Mouse (Mus musculus): ENCODE results near the gene Ninj1. TPM values are rescaled to one million over a fixed set of nuclear protein-coding genes. Genes with fewer than 3 reads are reported as not detected.

Gene Ninj1
- total and polyA plus RNA-seq, 3 experiments: 30.5 to 69.8 TPM; not detected in 1

GRCm38 (mm10) chr13:49224314-49224713 is 37.0 kb downstream of the Ninj1 start:
- Histone ChIP-seq H3K79me2 (ENCODE audit: control insufficient read depth, insufficient read depth, low read length, poor library complexity) (no peaks in the 10 kb centered on the region), H3K27ac (ENCODE audit: control insufficient read depth, low read depth, low read length) (no peak overlapping the region), H3K27me3 (ENCODE audit: control insufficient read depth in 1 of 2, insufficient read depth in 2 of 2, low read length in 2 of 2) (0 out of 4 replicates have a peak, but pooled peaks cover 0 to 2% of the 10 kb centered on the region in 2 experiments), H3K4me3 (ENCODE audit: control insufficient read depth in 1 of 2, insufficient read depth in 1 of 2, low read depth in 2 of 2, low read length in 2 of 2) (no peak overlapping the region), H3K9ac (ENCODE audit: control insufficient read depth, low read depth, low read length, poor library complexity, severe bottlenecking) (no peak overlapping the region), H3K36me3 (ENCODE audit: control insufficient read depth in 1 of 2, insufficient read depth in 2 of 2, low read length in 2 of 2) (no peaks in the 10 kb centered on the region), H3K9me3 (replicated peaks; ENCODE audit: insufficient read depth, low read length) (no peaks in the 10 kb centered on the region), H3K4me1 (ENCODE audit: control insufficient read depth in 1 of 2, insufficient read depth in 2 of 2, low read length in 2 of 2) (no peaks in the 10 kb centered on the region)
- DNase-seq (ENCODE audit: low read depth, low spot score): no peak
- no peak for TF ChIP-seq RCOR1 (IDR thresholded peaks at IDR 0.05; ENCODE audit: low read depth, low read length)
- no peak for TF ChIP-seq MAFK (IDR thresholded peaks at IDR 0.05; ENCODE audit: borderline replicate concordance, low read depth, low read length)
- TF ChIP-seq ZC3H11A (IDR thresholded peaks at IDR 0.05; ENCODE audit: low read depth, low read length): no peak
- no peak for TF ChIP-seq CHD1 (IDR thresholded peaks at IDR 0.05; ENCODE audit: low read depth, low read length)
- no peak for TF ChIP-seq POLR2AphosphoS2 (IDR thresholded peaks at IDR 0.05; ENCODE audit: low read length)
- TF ChIP-seq POLR2A (IDR thresholded peaks at IDR 0.05; ENCODE audit: control insufficient read depth in 1 of 2, insufficient read depth in 1 of 2, low read depth in 1 of 2, low read length in 2 of 2, poor library complexity in 1 of 2): no peak
- no peak for TF ChIP-seq ZMIZ1 (IDR thresholded peaks at IDR 0.05; ENCODE audit: low read depth, low read length)
- TF ChIP-seq MXI1 (IDR thresholded peaks at IDR 0.05; ENCODE audit: low read depth, low read length): no peak
- no peak for TF ChIP-seq MEF2A (IDR thresholded peaks at IDR 0.05; ENCODE audit: extremely low read depth, insufficient replicate concordance, low read depth, low read length, poor library complexity, severe bottlenecking)
- TF ChIP-seq TBP (IDR thresholded peaks at IDR 0.05; ENCODE audit: low read depth, low read length): no peak
- no peak for TF ChIP-seq ZNF384 (IDR thresholded peaks at IDR 0.05; ENCODE audit: low read depth, low read length)

GRCm38 (mm10) chr13:49224729-49225128 is 37.4 kb downstream of the Ninj1 start:
- Histone ChIP-seq H3K9me3 (replicated peaks; ENCODE audit: insufficient read depth, low read length) (no peaks in the 10 kb centered on the region), H3K4me1 (ENCODE audit: control insufficient read depth in 1 of 2, insufficient read depth in 2 of 2, low read length in 2 of 2) (no peaks in the 10 kb centered on the region), H3K4me3 (ENCODE audit: control insufficient read depth in 1 of 2, insufficient read depth in 1 of 2, low read depth in 2 of 2, low read length in 2 of 2) (no peak overlapping the region), H3K9ac (ENCODE audit: control insufficient read depth, low read depth, low read length, poor library complexity, severe bottlenecking) (no peak overlapping the region), H3K27ac (ENCODE audit: control insufficient read depth, low read depth, low read length) (no peak overlapping the region), H3K36me3 (ENCODE audit: control insufficient read depth in 1 of 2, insufficient read depth in 2 of 2, low read length in 2 of 2) (no peaks in the 10 kb centered on the region), H3K27me3 (ENCODE audit: control insufficient read depth in 1 of 2, insufficient read depth in 2 of 2, low read length in 2 of 2) (0 out of 4 replicates have a peak, but pooled peaks cover 0 to 2% of the 10 kb centered on the region in 2 experiments), H3K79me2 (ENCODE audit: control insufficient read depth, insufficient read depth, low read length, poor library complexity) (no peaks in the 10 kb centered on the region)
- TF ChIP-seq ZNF384 (IDR thresholded peaks at IDR 0.05; ENCODE audit: low read depth, low read length): no peak
- TF ChIP-seq USF2 (IDR thresholded peaks at IDR 0.05; ENCODE audit: borderline replicate concordance in 1 of 2, insufficient read depth in 1 of 2, low read depth in 1 of 2, low read length in 2 of 2): no peak
- TF ChIP-seq JUND (IDR thresholded peaks at IDR 0.05; ENCODE audit: low read depth, low read length): no peak
- TF ChIP-seq MYC (IDR thresholded peaks at IDR 0.05; ENCODE audit: low read depth, low read length): no peak
- TF ChIP-seq ZC3H11A (IDR thresholded peaks at IDR 0.05; ENCODE audit: low read depth, low read length): no peak
- TF ChIP-seq RAD21 (IDR thresholded peaks at IDR 0.05; ENCODE audit: low read depth, low read length): no peak
- no peak for TF ChIP-seq TCF12 (IDR thresholded peaks at IDR 0.05; ENCODE audit: low read depth, low read length)
- TF ChIP-seq BHLHE40 (IDR thresholded peaks at IDR 0.05; ENCODE audit: borderline replicate concordance, low read depth, low read length): no peak
- no peak for TF ChIP-seq HCFC1 (IDR thresholded peaks at IDR 0.05; ENCODE audit: low read depth, low read length)
- TF ChIP-seq GABPA (IDR thresholded peaks at IDR 0.05; ENCODE audit: low read depth, low read length): no peak
- no peak for TF ChIP-seq NELFE (IDR thresholded peaks at IDR 0.05; ENCODE audit: low read depth, low read length)
- TF ChIP-seq MAZ (IDR thresholded peaks at IDR 0.05; ENCODE audit: low read depth, low read length): no peak
- no peak for TF ChIP-seq GATA1 (IDR thresholded peaks at IDR 0.05; ENCODE audit: low read depth, low read length)
- no peak for DNase-seq (ENCODE audit: low read depth, low spot score)

Data from MEL (cell line).